Mouse (Mus musculus) c-Kit-positive CD71-positive TER-119-negative erythroid progenitor cells, embryonic 14.5 days (primary cell): ENCODE results near the gene Vopp1.
A peak's percentile ranks its signal among the peaks of the same experiment; 100 is the strongest.
"Not testable (repeated sequence)": the region's sequence is repeated elsewhere in the genome, so short reads cannot be mapped to it uniquely, and the experiment has no call there.

Experiments
- DNase-seq: peaks from one replicate; pipeline ENCODE4 v3.0.0-alpha.2; 2013; ENCODE audit warnings: low read depth

The Vopp1 gene

GRCm38 (mm10) chr6:57824422-57825258 lies at the start of gene Vopp1:
Gene Vopp1, minus strand, starts transcription at chr6:57825159.
- DNase-seq = peak; percentile 50

GRCm38 (mm10) chr6:57859043-57860042 lies 34.4 kb upstream of the Vopp1 start:
- peak; percentile 25 for DNase-seq

- not testable (repeated sequence) for DNase-seq
Observed at GRCm38 (mm10) chr6:57851177-57851576, 26.2 kb upstream of the Vopp1 start.

- no peak for DNase-seq
Observed at GRCm38 (mm10) chr6:57850286-57850685, 25.3 kb upstream of the Vopp1 start, which contains the start of gene Vmn1r21. Gene Vmn1r21, minus strand, starts transcription at chr6:57850343.

GRCm38 (mm10) chr6:57839693-57840408 lies 14.9 kb upstream of the Vopp1 start:
- no peak for DNase-seq

GRCm38 (mm10) chr6:57825259-57825715 lies 328 bp upstream of the Vopp1 start:
- DNase-seq = no peak

DNA sequence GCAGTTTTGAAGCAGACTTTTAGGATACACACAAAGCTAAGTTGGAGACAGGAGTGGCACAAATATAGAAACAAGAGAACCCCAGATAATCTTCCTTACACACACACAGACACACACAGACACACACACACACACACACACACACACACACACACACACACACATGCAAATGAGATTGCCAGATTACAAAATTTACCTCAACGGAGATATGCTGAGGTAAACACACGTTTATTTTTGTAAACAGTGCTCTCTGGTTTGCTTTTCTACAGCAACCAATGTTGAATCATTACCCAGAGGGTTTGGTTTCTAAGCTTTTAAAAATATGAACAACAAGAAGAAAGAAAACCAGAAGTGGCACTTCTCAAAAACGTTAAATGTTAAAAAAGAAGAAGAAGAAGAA lies 1.5 kb downstream of the Vopp1 start:
- no peak for DNase-seq

- DNase-seq = no peak
Observed at GRCm38 (mm10) chr6:57822648-57823410, 2.1 kb downstream of the Vopp1 start.

- DNase-seq = no peak
Observed at GRCm38 (mm10) chr6:57814436-57814940, 10.5 kb downstream of the Vopp1 start.

- no peak for DNase-seq
Observed at GRCm38 (mm10) chr6:57811748-57812730, 12.9 kb downstream of the Vopp1 start.

GRCm38 (mm10) chr6:57805218-57806069 lies 19.5 kb downstream of the Vopp1 start:
- no peak for DNase-seq

GRCm38 (mm10) chr6:57803130-57803529 lies 21.8 kb downstream of the Vopp1 start:
- no peak for DNase-seq

DNA sequence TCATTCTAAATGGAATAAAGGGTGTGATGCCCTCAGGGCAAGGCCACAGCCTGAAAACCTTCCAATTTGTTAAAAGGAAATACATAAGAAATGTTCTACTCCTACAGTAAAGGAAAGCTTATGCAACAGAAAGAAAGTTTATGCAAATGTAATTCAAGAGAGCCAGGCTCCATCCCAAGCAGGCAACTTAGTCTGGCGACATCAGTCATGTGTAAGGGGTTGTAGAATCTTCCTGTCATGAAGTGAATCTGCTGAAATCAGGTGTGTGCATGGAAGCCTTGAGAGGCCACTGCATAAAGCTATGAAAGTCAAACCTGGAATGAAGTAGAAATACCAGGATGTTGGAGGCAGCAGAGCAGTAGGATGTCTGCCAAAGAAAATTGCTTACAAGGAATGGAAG lies 26.0 kb downstream of the Vopp1 start:
- DNase-seq = no peak

DNA sequence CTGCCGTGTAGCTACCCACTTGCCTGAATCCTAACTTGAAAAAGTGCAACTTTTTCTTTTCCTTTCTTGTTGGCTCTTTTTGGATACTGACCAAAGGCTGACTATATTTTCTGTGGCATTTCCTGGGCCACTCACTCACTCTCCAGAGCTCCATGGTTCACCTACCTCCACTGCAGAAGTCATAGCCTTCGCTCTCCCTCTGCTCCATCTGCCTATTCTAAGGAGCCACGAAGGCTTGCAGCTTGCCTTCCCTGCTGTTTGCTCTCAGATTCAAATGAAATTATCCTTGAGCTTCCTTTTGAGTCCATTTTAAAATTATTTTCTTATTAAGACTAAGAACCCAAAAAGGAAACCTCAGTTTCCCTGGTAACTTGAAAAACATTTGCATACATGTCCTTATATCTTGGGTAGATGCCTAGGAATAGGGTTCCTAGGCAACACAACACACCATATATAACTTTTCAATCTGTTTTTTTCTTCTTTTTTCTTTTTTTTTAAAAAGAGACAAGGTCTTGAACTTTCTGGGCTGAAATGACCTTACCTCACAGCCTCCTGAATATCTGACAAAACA lies 28.0 kb downstream of the Vopp1 start:
- DNase-seq = no peak

- DNase-seq = no peak
Observed at GRCm38 (mm10) chr6:57795835-57796234, 29.1 kb downstream of the Vopp1 start.

- DNase-seq = not testable (repeated sequence)
Observed at GRCm38 (mm10) chr6:57792821-57793220, 32.1 kb downstream of the Vopp1 start.

- DNase-seq = no peak
Observed at GRCm38 (mm10) chr6:57790542-57790941, 34.4 kb downstream of the Vopp1 start.

DNA sequence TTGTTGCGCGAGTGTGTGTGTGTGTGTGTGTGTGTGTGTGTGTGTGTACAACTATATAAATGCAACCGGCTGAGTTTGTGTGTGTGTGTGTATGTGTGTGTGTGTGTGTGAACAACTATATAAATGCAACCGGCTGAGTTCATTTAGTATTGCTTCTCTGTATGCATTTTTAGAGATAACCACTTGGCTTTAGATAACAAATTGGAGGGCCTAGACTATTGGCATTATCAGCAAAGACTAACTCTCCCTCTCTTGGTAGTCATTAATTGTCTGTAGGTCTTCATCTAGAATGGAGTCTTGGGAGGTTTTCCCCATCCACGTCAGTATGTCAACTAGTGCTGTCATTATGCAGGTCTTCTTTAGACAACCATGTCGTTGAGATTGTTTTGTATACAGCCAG lies 37.6 kb downstream of the Vopp1 start:
- DNase-seq = no peak
